Mouse (Mus musculus) activated CD4-positive, CD25-positive, alpha-beta regulatory T cell, adult 9 weeks (primary cell): Measurements from ENCODE around the gene Rnf41. TPM values are rescaled to one million over a fixed set of nuclear protein-coding genes. Genes with fewer than 3 reads are reported as not detected.

Source experiments
- polyA plus RNA-seq: library from polyadenylated mRNA; unstranded; fragments of 100-300 nt; shearing (Covaris generic); gene quantifications from one replicate; pipeline ENCODE4 v1.2.1, GENCODE M21; 2017

Rnf41 gene
- 47.8 TPM for polyA plus RNA-seq

GRCm38 (mm10) chr10:128411211-128412054, at the start of gene Rnf41, which contains the start of gene Nabp2:
Rnf41 (plus strand) TSS chr10:128411657.
Nabp2 (minus strand) TSS chr10:128411492.

GRCm38 (mm10) chr10:128368402-128369217, 42.8 kb upstream of the Rnf41 start, which contains the start of gene Coq10a:
Coq10a (minus strand) TSS chr10:128368997.

GRCm38 (mm10) chr10:128376455-128377211, 34.8 kb upstream of the Rnf41 start, which contains the start of gene Ankrd52:
Ankrd52 (plus strand) TSS chr10:128377115.

GRCm38 (mm10) chr10:128401056-128401455, 10.4 kb upstream of the Rnf41 start, which contains the start of gene Slc39a5:
Slc39a5 (minus strand) TSS chr10:128401229.

GRCm38 (mm10) chr10:128458719-128459408, 47.4 kb downstream of the Rnf41 start, which contains the start of gene Smarcc2:
Smarcc2 (plus strand) TSS chr10:128459248.

Other genes starting within 250 kb of the Rnf41 start
- gene Rbms2, start 231.4 kb upstream of the Rnf41 start, polyA plus RNA-seq: 36.9 TPM
- gene Gls2, start 217.2 kb upstream of the Rnf41 start, polyA plus RNA-seq: 0.23 TPM
- 15.9 TPM for gene Spryd4, start 199.8 kb upstream of the Rnf41 start, polyA plus RNA-seq
- gene Mip, start 185.8 kb upstream of the Rnf41 start, polyA plus RNA-seq: not detected
- 25.1 TPM for gene Timeless, start 179.6 kb upstream of the Rnf41 start, polyA plus RNA-seq
- gene Apon, start 157.6 kb upstream of the Rnf41 start, polyA plus RNA-seq: not detected
- not detected for gene Apof, start 143.0 kb upstream of the Rnf41 start, polyA plus RNA-seq
- 100 TPM for gene Stat2, start 141.1 kb upstream of the Rnf41 start, polyA plus RNA-seq
- not detected for gene Il23a, start 112.9 kb upstream of the Rnf41 start, polyA plus RNA-seq
- 45.1 TPM for gene Pan2, start 108.3 kb upstream of the Rnf41 start, polyA plus RNA-seq
- 156 TPM for gene Cnpy2, start 89.2 kb upstream of the Rnf41 start, polyA plus RNA-seq
- gene Cs, start 73.9 kb upstream of the Rnf41 start, polyA plus RNA-seq: 181 TPM
- gene Coq10a, start 42.7 kb upstream of the Rnf41 start, polyA plus RNA-seq: 12.2 TPM
- gene Ankrd52, start 34.5 kb upstream of the Rnf41 start, polyA plus RNA-seq: 2.6 TPM
- gene Slc39a5, start 10.4 kb upstream of the Rnf41 start, polyA plus RNA-seq: 0.13 TPM
- 128 TPM for gene Nabp2, start 165 bp upstream of the Rnf41 start, polyA plus RNA-seq
- 131 TPM for gene Smarcc2, start 47.6 kb downstream of the Rnf41 start, polyA plus RNA-seq
- 1,659 TPM for gene Myl6, start 82.5 kb downstream of the Rnf41 start, polyA plus RNA-seq
- gene Myl6b, start 87.0 kb downstream of the Rnf41 start, polyA plus RNA-seq: 3.1 TPM
- 182 TPM for gene Esyt1, start 114.2 kb downstream of the Rnf41 start, polyA plus RNA-seq
- gene Zc3h10, start 136.1 kb downstream of the Rnf41 start, polyA plus RNA-seq: 26.0 TPM
- gene Rpl41, start 137.6 kb downstream of the Rnf41 start, polyA plus RNA-seq: 3,120 TPM
- 35.9 TPM for gene Pa2g4, start 154.3 kb downstream of the Rnf41 start, polyA plus RNA-seq
- 11.3 TPM for gene Erbb3, start 178.0 kb downstream of the Rnf41 start, polyA plus RNA-seq
- gene Rps26, start 215.1 kb downstream of the Rnf41 start, polyA plus RNA-seq: 829 TPM
- 148 TPM for gene Ikzf4, start 234.3 kb downstream of the Rnf41 start, polyA plus RNA-seq